Mouse (Mus musculus) lung, embryonic 14.5 days (tissue): ENCODE measurements around the gene Erh. TPM values are rescaled to one million over a fixed set of nuclear protein-coding genes. Genes with fewer than 3 reads are reported as not detected.

ENCODE experiments used
- ATAC-seq: fragments of 200-750 bp; cut with Nextera tagmentation; 2 replicates; pipeline ENCODE4 v1.8.0; 2017; ENCODE audit warnings: mild to moderate bottlenecking, moderate TSS enrichment, moderate library complexity; ENCODE audit not compliant: insufficient read depth
- DNase-seq: peaks from one replicate; pipeline ENCODE4 v3.0.0-alpha.2; 2015
- H3K27ac ChIP-seq: fragments of 300-500 bp; sonication (generic); 2 replicates; pipeline ENCODE4 v1.5.1; 2014; ENCODE audit warnings: low read depth, mild to moderate bottlenecking, moderate library complexity
- H3K27me3 ChIP-seq: fragments of 300-500 bp; sonication (generic); 2 replicates; pipeline ENCODE4 v1.6.1; 2014; ENCODE audit warnings: low read length, control low read depth; ENCODE audit not compliant: insufficient read depth
- H3K36me3 ChIP-seq: fragments of 300-500 bp; sonication (generic); 2 replicates; pipeline ENCODE4 v1.6.1; 2014; ENCODE audit warnings: control low read depth; ENCODE audit not compliant: insufficient read depth
- H3K4me1 ChIP-seq: fragments of 300-500 bp; sonication (generic); 2 replicates; pipeline ENCODE4 v1.6.1; 2014; ENCODE audit warnings: antibody characterized with exemption, control low read depth; ENCODE audit not compliant: insufficient read depth
- H3K4me2 ChIP-seq: fragments of 300-500 bp; sonication (generic); 2 replicates; pipeline ENCODE4 v1.6.1; 2014; ENCODE audit warnings: mild to moderate bottlenecking
- H3K4me3 ChIP-seq: fragments of 300-500 bp; sonication (generic); 2 replicates; pipeline ENCODE4 v1.5.1; 2014; ENCODE audit warnings: low read depth, low read length
- H3K9ac ChIP-seq: fragments of 300-500 bp; sonication (generic); 2 replicates; pipeline ENCODE4 v1.6.1; 2014
- H3K9me3 ChIP-seq: fragments of 300-500 bp; sonication (generic); 2 replicates; pipeline ENCODE4 v1.6.1; 2016; ENCODE audit warnings: low read depth, low read length, control low read depth
- CTCF ChIP-seq: IDR thresholded peaks from 2 replicates; pipeline ENCODE4 v1.5.1; 2016; ENCODE audit warnings: antibody characterized with exemption, low read depth
- WGBS: fragments of 180-500 bp; shearing (Covaris S2); extraction: QIAGEN DNeasy Blood & Tissue Kit; methylation state at CpG from one replicate; pipeline ENCODE4 v1.1.7; 2014; 5-methylcytosine and 5-hydroxymethylcytosine counted together
- polyA plus RNA-seq: library from polyadenylated mRNA; unstranded; fragments of >200 nt; fragmentation: Nextera tagmentation; extraction: Ambion mirVana; gene quantifications from 2 replicates; pipeline ENCODE4 v1.2.1, GENCODE M21; 2014

Erh gene
- polyA plus RNA-seq, 1 experiment from 2014 or later, result 369 TPM

GRCm38 (mm10) chr12:80684316-80684715 is 40.2 kb upstream of the Erh start:
- Histone ChIP-seq H3K4me2 (no peak overlapping the region), H3K4me3 (no peak overlapping the region), H3K9me3 (no peaks in the 10 kb centered on the region), H3K9ac (no peak overlapping the region), H3K27ac (no peak overlapping the region), H3K36me3 (peaks cover 16% of the 10 kb centered on the region; the same call in 1 of the 2 replicates), H3K4me1 (no peaks in the 10 kb centered on the region), H3K27me3 (no peaks in the 10 kb centered on the region)
- ATAC-seq, result no peak
- DNase-seq, result no peak
- TF ChIP-seq CTCF, result no peak
- 93% methylated on average over 3 of the region's 3 CpGs for WGBS

- Histone ChIP-seq H3K27me3 (no peaks in the 10 kb centered on the region), H3K9me3 (no peaks in the 10 kb centered on the region), H3K36me3 (peaks cover 17% of the 10 kb centered on the region; the same call in 1 of the 2 replicates), H3K4me3 (no peak overlapping the region), H3K9ac (no peak overlapping the region), H3K4me2 (no peak overlapping the region), H3K27ac (no peak overlapping the region), H3K4me1 (no peaks in the 10 kb centered on the region)
- TF ChIP-seq CTCF, result no peak
- DNase-seq (no peak), ATAC-seq (no peak)
- WGBS, result 69% methylated on average over 3 of the region's 3 CpGs
These were observed 39.4 kb upstream of the Erh start for GRCm38 (mm10) chr12:80683554-80683953.

DNA sequence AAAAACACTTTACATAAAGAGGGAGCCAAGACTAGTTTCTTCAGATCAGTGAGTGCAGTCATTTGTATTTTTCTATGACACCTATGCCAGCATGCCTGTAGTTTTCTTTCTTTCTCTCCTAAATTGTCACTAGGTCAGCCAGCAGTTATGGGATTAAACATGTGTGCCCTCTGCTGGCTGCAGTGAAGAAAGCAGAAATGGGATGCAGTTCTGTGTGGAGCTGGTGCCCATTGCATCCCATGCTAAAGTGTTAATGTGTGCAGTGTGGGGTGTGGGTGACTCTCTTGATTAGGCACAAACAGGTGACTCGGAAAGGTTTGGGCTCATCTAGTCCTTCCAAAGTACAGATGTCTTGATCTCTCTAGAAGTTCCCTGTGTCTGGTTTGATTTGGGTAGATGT is 37.2 kb upstream of the Erh start:
- 66% methylated on average over 1 of the region's 1 CpGs for WGBS
- no peak; the same call in 1 of the 2 replicates for ATAC-seq
- TF ChIP-seq CTCF, result peak; percentile 74
- Histone ChIP-seq H3K9ac (no peak overlapping the region), H3K36me3 (peaks cover 29% of the 10 kb centered on the region), H3K9me3 (no peaks in the 10 kb centered on the region), H3K4me3 (no peak overlapping the region), H3K4me2 (no peak overlapping the region), H3K4me1 (no peaks in the 10 kb centered on the region), H3K27ac (no peak overlapping the region), H3K27me3 (no peaks in the 10 kb centered on the region)
- DNase-seq, result peak; percentile 71

DNA sequence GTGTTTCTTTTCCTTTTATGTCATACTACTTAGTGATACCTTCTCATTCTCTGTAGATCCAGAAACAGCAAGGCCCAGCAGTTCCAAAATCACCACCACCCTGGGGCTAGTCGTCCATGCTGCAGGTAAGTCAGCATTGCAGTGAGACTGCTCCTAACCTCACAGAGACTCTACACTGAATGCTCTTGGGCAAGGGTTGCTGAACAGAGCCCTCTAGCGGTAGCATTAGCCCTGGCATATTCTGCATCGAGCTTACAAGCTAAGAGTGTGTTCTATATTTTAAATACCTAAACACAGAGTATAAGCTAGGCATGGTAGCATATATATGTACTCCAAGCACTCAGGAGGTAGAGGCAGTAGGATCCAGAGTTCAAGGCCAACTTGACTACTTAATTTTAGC is 29.0 kb upstream of the Erh start:
- H3K9ac ChIP-seq, result no peak overlapping the region
- WGBS, result 8% methylated on average over 3 of the region's 3 CpGs
- H3K27ac ChIP-seq, result no peak overlapping the region
- no peaks in the 10 kb centered on the region for H3K4me1 ChIP-seq
- no peak overlapping the region for H3K4me2 ChIP-seq
- no peaks in the 10 kb centered on the region for H3K27me3 ChIP-seq
- DNase-seq (peak; percentile 88), ATAC-seq (peak; percentile 41; the same call in 1 of the 2 replicates)
- TF ChIP-seq CTCF, result peak; percentile 88
- no peaks in the 10 kb centered on the region for H3K9me3 ChIP-seq
- no peak overlapping the region for H3K4me3 ChIP-seq
- peaks cover 54% of the 10 kb centered on the region for H3K36me3 ChIP-seq

- Histone ChIP-seq H3K4me3 (no peak overlapping the region), H3K4me1 (no peaks in the 10 kb centered on the region), H3K36me3 (peaks cover 45% of the 10 kb centered on the region), H3K27ac (no peak overlapping the region), H3K9me3 (no peaks in the 10 kb centered on the region), H3K27me3 (no peaks in the 10 kb centered on the region), H3K9ac (no peak overlapping the region), H3K4me2 (no peak overlapping the region)
- DNase-seq, result no peak
- ATAC-seq, result no peak
- 69% methylated on average over 2 of the region's 2 CpGs for WGBS
- no peak for TF ChIP-seq CTCF
These were observed 24.2 kb upstream of the Erh start for GRCm38 (mm10) chr12:80668391-80668790.

- no peak overlapping the region for H3K4me2 ChIP-seq
- no peak for ATAC-seq
- 32% methylated on average over 2 of the region's 2 CpGs for WGBS
- no peak for TF ChIP-seq CTCF
- no peak overlapping the region for H3K9ac ChIP-seq
- no peak overlapping the region for H3K4me3 ChIP-seq
- DNase-seq, result no peak
- no peaks in the 10 kb centered on the region for H3K9me3 ChIP-seq
- H3K4me1 ChIP-seq, result no peaks in the 10 kb centered on the region
- peaks cover 40% of the 10 kb centered on the region for H3K36me3 ChIP-seq
- H3K27me3 ChIP-seq, result no peaks in the 10 kb centered on the region
- H3K27ac ChIP-seq, result no peak overlapping the region
These were observed 19.8 kb upstream of the Erh start for GRCm38 (mm10) chr12:80663935-80664334.

GRCm38 (mm10) chr12:80662322-80662721 is 18.2 kb upstream of the Erh start:
- no peaks in the 10 kb centered on the region for H3K27me3 ChIP-seq
- no peak overlapping the region for H3K4me2 ChIP-seq
- H3K27ac ChIP-seq, result no peak overlapping the region
- no peak overlapping the region for H3K9ac ChIP-seq
- H3K36me3 ChIP-seq, result peaks cover 30% of the 10 kb centered on the region
- 65% methylated on average over 10 of the region's 10 CpGs for WGBS
- H3K4me1 ChIP-seq, result no peaks in the 10 kb centered on the region
- ATAC-seq (no peak), DNase-seq (no peak)
- TF ChIP-seq CTCF, result no peak
- H3K9me3 ChIP-seq, result no peaks in the 10 kb centered on the region
- H3K4me3 ChIP-seq, result no peak overlapping the region

DNA sequence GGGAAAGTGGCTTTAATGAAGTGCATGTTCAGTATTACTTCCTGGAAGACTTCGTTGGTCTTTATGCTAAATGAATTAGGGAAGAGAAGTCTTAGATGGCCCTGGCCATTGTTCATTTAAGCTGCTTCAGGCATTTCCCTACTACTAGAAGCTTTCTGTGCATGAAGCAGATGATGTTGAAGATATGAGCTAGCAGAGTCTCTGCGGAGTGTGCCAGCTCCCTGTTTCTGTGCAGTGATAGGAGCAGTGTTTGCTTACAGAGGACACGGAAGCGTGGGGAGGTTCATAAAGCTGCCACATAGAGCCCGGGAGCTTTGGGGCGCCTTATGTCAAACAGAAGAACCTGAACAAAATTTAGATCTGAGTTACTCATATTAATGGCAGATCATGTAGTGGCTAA is 14.5 kb upstream of the Erh start:
- no peaks in the 10 kb centered on the region for H3K27me3 ChIP-seq
- H3K4me2 ChIP-seq, result no peak overlapping the region
- no peaks in the 10 kb centered on the region for H3K4me1 ChIP-seq
- no peak for TF ChIP-seq CTCF
- no peak overlapping the region for H3K4me3 ChIP-seq
- no peaks in the 10 kb centered on the region for H3K9me3 ChIP-seq
- peaks cover 10% of the 10 kb centered on the region for H3K36me3 ChIP-seq
- WGBS, result 67% methylated on average over 6 of the region's 6 CpGs
- DNase-seq, result peak; percentile 34
- H3K9ac ChIP-seq, result no peak overlapping the region
- ATAC-seq, result no peak
- H3K27ac ChIP-seq, result peak overlapping the region; percentile 6; the same call in 1 of the 2 replicates
